Mouse (Mus musculus) forebrain, embryonic 13.5 days (tissue): ENCODE data around the gene Wdr6. TPM values are rescaled to one million over a fixed set of nuclear protein-coding genes. Genes with fewer than 3 reads are reported as not detected.

ENCODE experiments used
- ATAC-seq: fragments of 200-750 bp; cut with Nextera tagmentation; 2 replicates; pipeline ENCODE4 v1.8.0; 2017
- H3K27ac ChIP-seq: fragments of 300-500 bp; sonication (generic); 2 replicates; pipeline ENCODE4 v1.5.1; 2015; ENCODE audit warnings: inconsistent platforms, mild to moderate bottlenecking, moderate library complexity
- H3K27me3 ChIP-seq: fragments of 300-500 bp; sonication (generic); 2 replicates; pipeline ENCODE4 v1.6.1; 2015; ENCODE audit warnings: mild to moderate bottlenecking, inconsistent platforms
- H3K36me3 ChIP-seq: fragments of 300-500 bp; sonication (generic); 2 replicates; pipeline ENCODE4 v1.6.1; 2015; ENCODE audit warnings: mild to moderate bottlenecking, inconsistent platforms; ENCODE audit not compliant: poor library complexity, severe bottlenecking
- H3K4me1 ChIP-seq: fragments of 300-500 bp; sonication (generic); 2 replicates; pipeline ENCODE4 v1.6.1; 2015; ENCODE audit warnings: inconsistent platforms
- H3K4me2 ChIP-seq: fragments of 300-500 bp; sonication (generic); 2 replicates; pipeline ENCODE4 v1.6.1; 2015; ENCODE audit warnings: inconsistent platforms, mild to moderate bottlenecking, moderate library complexity
- H3K4me3 ChIP-seq: fragments of 300-500 bp; sonication (generic); 2 replicates; pipeline ENCODE4 v1.5.1; 2015; ENCODE audit warnings: mild to moderate bottlenecking, inconsistent platforms
- H3K9ac ChIP-seq: fragments of 300-500 bp; sonication (generic); 2 replicates; pipeline ENCODE4 v1.6.1; 2015; ENCODE audit warnings: mild to moderate bottlenecking, inconsistent platforms
- H3K9me3 ChIP-seq: fragments of 300-500 bp; sonication (generic); replicated peaks from 2 replicates; pipeline ENCODE4 v1.6.1; 2016; ENCODE audit warnings: inconsistent platforms
- WGBS: fragments of 180-500 bp; shearing (Covaris S2); methylation state at CpG from one replicate; pipeline ENCODE4 v1.1.7; 2015; 5-methylcytosine and 5-hydroxymethylcytosine counted together
- polyA plus RNA-seq: library from polyadenylated mRNA; unstranded; fragments of >200 nt; fragmentation: Nextera tagmentation; extraction: Ambion mirVana; gene quantifications from 2 replicates; pipeline ENCODE4 v1.2.1, GENCODE M21; 2015

The Wdr6 gene
- polyA plus RNA-seq, 1 experiment from 2014 or later = 203 TPM

GRCm38 (mm10) chr9:108570207-108570896 is 8.2 kb downstream of the Wdr6 start:
- H3K4me1 ChIP-seq = peaks cover 61% of the 10 kb centered on the region
- H3K4me2 ChIP-seq = peak overlapping the region; percentile 99
- H3K9me3 ChIP-seq = no peaks in the 10 kb centered on the region
- peak overlapping the region; percentile 75 for H3K27ac ChIP-seq
- peaks cover 55% of the 10 kb centered on the region for H3K36me3 ChIP-seq
- H3K9ac ChIP-seq = peak overlapping the region; percentile 71
- no peak; the same call in 1 of the 2 replicates for ATAC-seq
- H3K4me3 ChIP-seq = peak overlapping the region; percentile 62
- 2% methylated on average over 40 of the region's 40 CpGs for WGBS
- no peaks in the 10 kb centered on the region for H3K27me3 ChIP-seq

DNA sequence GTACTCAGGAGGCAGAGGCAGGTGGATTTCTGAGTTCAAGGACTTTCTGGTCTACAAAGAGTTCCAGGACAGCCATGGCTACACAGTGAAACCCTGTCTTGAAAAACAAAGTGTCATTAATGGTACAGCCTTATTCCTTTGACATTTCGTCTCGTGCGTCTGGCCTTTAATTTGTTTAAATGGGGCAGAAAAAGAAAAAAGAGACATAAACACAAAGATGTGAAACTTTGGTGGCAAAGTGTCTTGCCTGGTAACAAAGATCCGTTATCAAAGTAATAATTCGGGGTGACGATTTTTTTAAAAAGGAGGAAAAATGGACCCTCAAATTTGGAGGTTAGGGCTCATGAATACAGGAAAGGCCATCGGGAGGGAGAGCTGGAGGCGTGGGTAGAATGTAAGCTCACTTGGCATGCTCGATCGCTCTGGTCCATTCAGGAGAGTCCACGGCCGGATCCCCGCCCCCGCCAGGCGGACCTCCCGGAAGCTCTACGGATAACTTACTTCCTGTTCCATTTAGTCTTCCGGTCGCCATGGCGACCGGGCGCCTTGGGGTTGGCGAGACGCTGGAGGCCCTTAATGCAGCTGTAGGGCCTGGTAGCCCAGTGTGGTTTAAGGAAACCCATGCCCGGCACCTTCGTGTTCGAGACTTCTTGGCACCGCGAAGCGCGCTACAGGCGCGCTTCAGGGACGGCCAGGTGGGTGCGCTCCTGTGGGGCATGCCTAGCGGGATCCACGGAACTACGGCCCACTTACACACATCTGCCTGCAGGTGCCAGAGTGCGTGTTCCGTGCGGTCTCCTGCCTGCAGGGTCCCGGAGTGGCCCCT is 8.9 kb downstream of the Wdr6 start, which contains the start of gene Dalrd3:
TSS of gene Dalrd3 (plus strand) at position 506 of the 826 bp plus-strand sequence.
- Histone ChIP-seq H3K9ac (peak within 1 kb of the TSS; percentile 71), H3K27me3 (no peaks in the 10 kb centered on the region), H3K4me1 (peaks cover 54% of the 10 kb centered on the region), H3K9me3 (no peaks in the 10 kb centered on the region), H3K4me2 (peak within 1 kb of the TSS; percentile 99), H3K36me3 (peaks cover 55% of the 10 kb centered on the region), H3K27ac (peak within 1 kb of the TSS; percentile 75), H3K4me3 (peak within 1 kb of the TSS; percentile 62)
- peak; percentile 63 for ATAC-seq
- 6% methylated on average over 42 of the region's 42 CpGs for WGBS

DNA sequence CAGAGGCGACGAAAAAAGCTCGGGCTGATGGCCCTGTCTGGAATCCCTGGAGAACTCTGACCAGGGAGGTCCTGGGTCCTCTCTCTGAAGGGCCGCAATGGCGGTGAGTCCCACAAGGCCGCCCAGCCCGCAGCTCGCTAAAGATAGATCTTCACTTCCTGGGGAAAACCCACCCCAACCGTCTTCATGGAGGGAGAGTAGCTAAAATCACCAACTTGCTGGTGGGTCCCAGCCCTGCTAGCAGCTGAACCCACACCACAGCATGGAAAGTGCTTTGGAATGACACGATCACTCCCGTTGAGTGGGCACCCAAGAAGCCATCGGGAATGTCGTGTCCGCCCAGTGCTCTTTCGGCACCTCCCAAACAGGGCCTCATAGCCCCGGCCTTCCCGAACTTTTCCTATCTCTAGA is 10.0 kb downstream of the Wdr6 start:
- no peaks in the 10 kb centered on the region for H3K27me3 ChIP-seq
- 81% methylated on average over 17 of the region's 17 CpGs for WGBS
- H3K27ac ChIP-seq = no peak overlapping the region; the same call in 1 of the 2 replicates
- peak overlapping the region; percentile 97 for H3K4me2 ChIP-seq
- H3K4me1 ChIP-seq = peaks cover 43% of the 10 kb centered on the region
- H3K9ac ChIP-seq = 0 out of 2 replicates have a peak overlapping the region, but pooled peaks have one; percentile 88
- H3K36me3 ChIP-seq = peaks cover 55% of the 10 kb centered on the region
- H3K4me3 ChIP-seq = peak overlapping the region; percentile 74
- H3K9me3 ChIP-seq = no peaks in the 10 kb centered on the region
- ATAC-seq = no peak

DNA sequence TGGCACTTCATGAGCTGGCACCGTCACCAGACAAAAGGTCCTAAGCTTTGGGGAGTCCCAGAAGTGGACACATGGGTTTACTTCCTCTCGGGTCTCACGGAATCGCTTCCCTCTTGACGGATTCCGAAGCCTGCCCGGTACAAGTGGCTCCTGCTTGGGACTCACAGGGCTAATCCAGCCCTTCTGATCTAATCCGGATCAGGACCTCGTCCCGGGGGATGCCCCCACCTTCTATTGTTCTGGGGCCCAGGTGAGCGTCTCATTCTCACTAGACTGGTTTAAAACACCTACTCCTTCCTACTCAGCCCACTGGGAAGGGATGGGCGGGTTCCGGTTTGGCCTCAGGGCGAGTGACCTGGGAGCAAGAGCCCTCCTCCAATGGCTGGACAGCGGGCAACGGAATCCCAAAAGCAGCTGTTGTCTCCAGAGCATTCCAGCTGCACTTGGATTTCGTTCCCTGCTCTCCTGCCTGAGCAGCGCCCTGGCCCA is 10.6 kb downstream of the Wdr6 start:
- peaks cover 55% of the 10 kb centered on the region for H3K36me3 ChIP-seq
- 10% methylated on average over 18 of the region's 18 CpGs for WGBS
- H3K9ac ChIP-seq = peak overlapping the region; percentile 88
- H3K4me2 ChIP-seq = peak overlapping the region; percentile 97
- peak overlapping the region; percentile 98 for H3K27ac ChIP-seq
- H3K27me3 ChIP-seq = no peaks in the 10 kb centered on the region
- no peak for ATAC-seq
- H3K4me1 ChIP-seq = peaks cover 42% of the 10 kb centered on the region
- peak overlapping the region; percentile 74 for H3K4me3 ChIP-seq
- H3K9me3 ChIP-seq = no peaks in the 10 kb centered on the region

GRCm38 (mm10) chr9:108566815-108567776 is 11.4 kb downstream of the Wdr6 start, which contains the start of gene Ndufaf3:
Gene Ndufaf3, minus strand, starts transcription at chr9:108567434.
- Histone ChIP-seq H3K9me3 (no peaks in the 10 kb centered on the region), H3K27ac (peak within 1 kb of the TSS; percentile 98), H3K27me3 (no peaks in the 10 kb centered on the region), H3K4me2 (peak within 1 kb of the TSS; percentile 97), H3K4me3 (peak within 1 kb of the TSS; percentile 74), H3K36me3 (peaks cover 55% of the 10 kb centered on the region), H3K4me1 (peaks cover 42% of the 10 kb centered on the region), H3K9ac (peak within 1 kb of the TSS; percentile 88)
- ATAC-seq = peak; percentile 87
- WGBS = under 1% methylated on average over 71 of the region's 73 CpGs

GRCm38 (mm10) chr9:108565881-108566814 is 12.4 kb downstream of the Wdr6 start:
- WGBS = 12% methylated on average over 35 of the region's 35 CpGs
- peaks cover 53% of the 10 kb centered on the region for H3K36me3 ChIP-seq
- H3K4me1 ChIP-seq = peaks cover 51% of the 10 kb centered on the region
- peak overlapping the region; percentile 74 for H3K4me3 ChIP-seq
- peak overlapping the region; percentile 88 for H3K9ac ChIP-seq
- 0 out of 2 replicates have a peak, but pooled peaks have one; percentile 0 for ATAC-seq
- H3K4me2 ChIP-seq = peak overlapping the region; percentile 97
- no peaks in the 10 kb centered on the region for H3K27me3 ChIP-seq
- H3K9me3 ChIP-seq = no peaks in the 10 kb centered on the region
- H3K27ac ChIP-seq = peak overlapping the region; percentile 98

- no peak overlapping the region for H3K4me3 ChIP-seq
- H3K4me2 ChIP-seq = no peak overlapping the region
- H3K9me3 ChIP-seq = no peaks in the 10 kb centered on the region
- no peaks in the 10 kb centered on the region for H3K27me3 ChIP-seq
- WGBS = 93% methylated on average over 7 of the region's 7 CpGs
- H3K9ac ChIP-seq = no peak overlapping the region
- peaks cover 43% of the 10 kb centered on the region for H3K4me1 ChIP-seq
- no peak for ATAC-seq
- H3K27ac ChIP-seq = no peak overlapping the region
- peaks cover 52% of the 10 kb centered on the region for H3K36me3 ChIP-seq
Measured at GRCm38 (mm10) chr9:108564131-108564530, 14.4 kb downstream of the Wdr6 start.

GRCm38 (mm10) chr9:108563671-108564070 is 14.9 kb downstream of the Wdr6 start:
- Histone ChIP-seq H3K27me3 (no peaks in the 10 kb centered on the region), H3K9ac (no peak overlapping the region), H3K27ac (no peak overlapping the region), H3K4me2 (no peak overlapping the region), H3K4me3 (no peak overlapping the region), H3K36me3 (peaks cover 57% of the 10 kb centered on the region), H3K9me3 (no peaks in the 10 kb centered on the region), H3K4me1 (peaks cover 41% of the 10 kb centered on the region)
- ATAC-seq = no peak
- WGBS = 96% methylated on average over 8 of the region's 8 CpGs

DNA sequence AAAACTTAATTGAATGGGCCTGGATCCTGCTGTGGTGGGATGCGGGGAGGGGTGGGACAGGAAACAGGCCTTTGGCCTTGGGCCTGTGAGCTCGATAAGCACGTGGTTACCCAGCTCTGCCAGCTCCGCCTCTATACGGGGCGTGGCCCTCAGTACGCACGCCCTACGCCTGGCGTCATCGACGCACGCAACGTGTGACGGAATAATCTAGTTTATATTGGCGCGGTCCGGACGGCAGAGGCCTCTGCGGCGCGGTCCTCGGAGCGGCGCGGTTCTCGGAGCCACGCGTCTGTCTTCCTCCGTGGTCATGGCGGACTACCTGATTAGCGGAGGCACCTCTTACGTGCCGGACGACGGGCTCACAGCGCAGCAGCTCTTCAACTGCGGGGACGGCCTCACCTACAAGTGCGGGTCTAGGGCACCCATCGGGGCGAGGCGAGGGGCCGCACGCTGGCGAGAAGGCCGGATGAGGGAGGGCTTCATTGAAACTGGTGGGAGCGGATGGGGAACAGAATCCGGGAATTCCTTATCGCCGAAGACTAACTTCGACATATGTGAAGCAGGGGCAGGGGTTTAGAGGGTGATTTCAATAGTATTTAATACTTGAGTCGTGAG is 18.2 kb downstream of the Wdr6 start, which contains the start of gene Impdh2:
TSS of gene Impdh2 (plus strand) at position 60 of the 615 bp plus-strand sequence.
- H3K27me3 ChIP-seq = no peaks in the 10 kb centered on the region

DNA sequence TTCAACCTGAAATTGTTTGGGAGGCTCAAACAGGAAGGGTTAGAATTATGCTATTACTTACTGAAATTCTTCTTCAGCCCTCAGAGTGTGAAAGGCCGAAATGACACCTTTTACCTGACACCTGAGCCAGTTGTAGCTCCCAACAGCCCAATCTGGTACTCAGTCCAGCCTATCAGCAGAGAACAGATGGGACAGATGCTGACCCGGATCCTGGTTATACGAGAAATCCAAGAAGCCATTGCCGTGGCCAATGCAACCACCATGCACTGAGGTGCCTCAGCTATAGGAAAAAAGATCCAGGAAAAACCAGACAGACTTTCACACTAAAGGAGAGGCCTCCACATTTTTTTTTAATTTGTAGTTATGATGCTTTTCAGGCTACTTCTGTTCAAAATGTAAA is 19.4 kb downstream of the Wdr6 start:
- Histone ChIP-seq H3K27me3 (no peaks in the 10 kb centered on the region), H3K4me2 (no peak overlapping the region), H3K27ac (no peak overlapping the region), H3K4me1 (peaks cover 18% of the 10 kb centered on the region), H3K36me3 (peaks cover 82% of the 10 kb centered on the region), H3K9me3 (no peaks in the 10 kb centered on the region), H3K4me3 (no peak overlapping the region), H3K9ac (no peak overlapping the region)
- no peak for ATAC-seq
- 89% methylated on average over 4 of the region's 4 CpGs for WGBS

More for the DNA sequence above, 18.2 kb downstream of the Wdr6 start, which contains the start of gene Impdh2:
- H3K4me1 ChIP-seq = peaks cover 18% of the 10 kb centered on the region
- WGBS = under 1% methylated on average over 51 of the region's 53 CpGs
- H3K4me2 ChIP-seq = peak within 1 kb of the TSS; percentile 75
- peak; percentile 99 for ATAC-seq
- peak within 1 kb of the TSS; percentile 44 for H3K27ac ChIP-seq
- H3K4me3 ChIP-seq = peak within 1 kb of the TSS; percentile 46
- H3K36me3 ChIP-seq = peaks cover 82% of the 10 kb centered on the region
- H3K9me3 ChIP-seq = no peaks in the 10 kb centered on the region
- H3K9ac ChIP-seq = peak within 1 kb of the TSS; percentile 77
